Mouse (Mus musculus) lung, postnatal 0 days (tissue): ENCODE results near the gene Itga9.

Experiments
- CTCF ChIP-seq: IDR thresholded peaks from 2 replicates; pipeline ENCODE4 v1.5.1; 2016; ENCODE audit warnings: antibody characterized with exemption, mild to moderate bottlenecking
- EP300 ChIP-seq: IDR thresholded peaks from 2 replicates; pipeline ENCODE4 v1.6.1; 2016; ENCODE audit warnings: antibody characterized with exemption, mild to moderate bottlenecking, control low read depth

DNA sequence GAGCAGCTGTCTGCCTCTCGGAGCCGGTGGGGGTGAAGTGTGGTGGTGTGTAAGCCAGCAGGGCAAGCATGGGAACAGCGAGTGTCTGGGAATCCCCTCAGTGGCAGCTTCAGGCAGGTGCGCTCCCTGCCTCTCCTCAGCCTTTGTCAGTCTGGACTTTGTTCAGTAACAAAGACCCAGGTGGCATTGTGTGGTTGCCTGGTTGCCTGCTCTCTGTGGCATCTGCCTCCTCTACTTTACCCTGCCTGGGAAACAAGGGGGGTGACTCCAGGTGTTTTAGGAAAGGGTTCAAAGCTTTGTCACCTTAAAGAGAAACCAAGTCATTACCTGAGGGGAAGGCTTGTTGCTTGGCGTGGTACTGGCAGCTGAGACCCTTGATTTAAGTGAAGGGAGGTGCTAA lies 108.0 kb downstream of the Itga9 start:
- TF ChIP-seq CTCF = no peak
- TF ChIP-seq EP300 = no peak
